Mouse (Mus musculus) limb, embryonic 11.5 days (tissue): Measurements from ENCODE around the gene Suds3. TPM values are rescaled to one million over a fixed set of nuclear protein-coding genes. Genes with fewer than 3 reads are reported as not detected.

Source experiments
- ATAC-seq: fragments of 200-750 bp; cut with Nextera tagmentation; 2 replicates; pipeline ENCODE4 v1.8.0; 2017; ENCODE audit warnings: low read depth; ENCODE audit not compliant: insufficient number of reproducible peaks, low FRiP score, low TSS enrichment
- DNase-seq: peaks from one replicate; pipeline ENCODE4 v3.0.0-alpha.2; 2015; ENCODE audit warnings: low spot score
- H3K27ac ChIP-seq: fragments of 300-500 bp; sonication (generic); replicated peaks from 2 replicates; pipeline ENCODE4 v1.5.1; 2014; ENCODE audit warnings: low read depth, mild to moderate bottlenecking, low read length
- H3K27me3 ChIP-seq: fragments of 300-500 bp; sonication (generic); 2 replicates; pipeline ENCODE4 v1.6.1; 2014; ENCODE audit warnings: mild to moderate bottlenecking, low read length, mixed read lengths; ENCODE audit not compliant: control insufficient read depth, insufficient read depth
- H3K36me3 ChIP-seq: fragments of 300-500 bp; sonication (generic); 2 replicates; pipeline ENCODE4 v1.6.1; 2014; ENCODE audit warnings: mild to moderate bottlenecking, low read length, moderate library complexity, mixed read lengths; ENCODE audit not compliant: control insufficient read depth, insufficient read depth
- H3K4me1 ChIP-seq: fragments of 300-500 bp; sonication (generic); 2 replicates; pipeline ENCODE4 v1.6.1; 2014; ENCODE audit warnings: low read length, mixed read lengths; ENCODE audit not compliant: control insufficient read depth, insufficient read depth
- H3K4me2 ChIP-seq: fragments of 300-500 bp; sonication (generic); 2 replicates; pipeline ENCODE4 v1.6.1; 2014; ENCODE audit warnings: low read depth, mild to moderate bottlenecking, moderate library complexity; ENCODE audit not compliant: severe bottlenecking
- H3K4me3 ChIP-seq: fragments of 300-500 bp; sonication (generic); 2 replicates; pipeline ENCODE4 v1.5.1; 2014; ENCODE audit warnings: low read depth, low read length
- H3K9ac ChIP-seq: fragments of 300-500 bp; sonication (generic); 2 replicates; pipeline ENCODE4 v1.6.1; 2014; ENCODE audit warnings: mild to moderate bottlenecking, low read length
- H3K9me3 ChIP-seq: fragments of 300-500 bp; sonication (generic); 2 replicates; pipeline ENCODE4 v1.6.1; 2016; ENCODE audit warnings: low read length; ENCODE audit not compliant: control insufficient read depth
- WGBS: fragments of 180-500 bp; shearing (Covaris S2); extraction: QIAGEN DNeasy Blood & Tissue Kit; methylation state at CpG from one replicate; pipeline ENCODE4 v1.1.7; 2014; 5-methylcytosine and 5-hydroxymethylcytosine counted together
- polyA plus RNA-seq: library from polyadenylated mRNA; unstranded; fragments of >200 nt; fragmentation: Nextera tagmentation; extraction: Ambion mirVana; gene quantifications from 2 replicates; pipeline ENCODE4 v1.2.1, GENCODE M21; 2014

The Suds3 gene
- polyA plus RNA-seq, 1 experiment from 2014 or later, result 54.0 TPM

GRCm38 (mm10) chr5:117120489-117121466, 4.9 kb upstream of the Suds3 start:
- peaks cover 8% of the 10 kb centered on the region; the same call in 1 of the 2 replicates for H3K4me1 ChIP-seq
- peak overlapping the region; percentile 75 for H3K4me3 ChIP-seq
- peak overlapping the region; percentile 70 for H3K4me2 ChIP-seq
- ATAC-seq (no peak; the same call in 1 of the 2 replicates), DNase-seq (peak; percentile 24)
- peak overlapping the region; percentile 60 for H3K9ac ChIP-seq
- H3K27ac ChIP-seq, result no peak overlapping the region
- no peaks in the 10 kb centered on the region for H3K9me3 ChIP-seq
- peaks cover 5% of the 10 kb centered on the region; the same call in 1 of the 2 replicates for H3K27me3 ChIP-seq
- 1% methylated on average over 40 of the region's 40 CpGs for WGBS
- H3K36me3 ChIP-seq, result no peaks in the 10 kb centered on the region

- Histone ChIP-seq H3K36me3 (no peaks in the 10 kb centered on the region), H3K4me2 (peak within 1 kb of the TSS; percentile 70), H3K27me3 (peaks cover 5% of the 10 kb centered on the region; the same call in 1 of the 2 replicates), H3K9ac (peak within 1 kb of the TSS; percentile 60), H3K4me1 (peaks cover 8% of the 10 kb centered on the region; the same call in 1 of the 2 replicates), H3K4me3 (peak within 1 kb of the TSS; percentile 75), H3K27ac (no peak within 1 kb of the TSS), H3K9me3 (no peaks in the 10 kb centered on the region)
- WGBS, result 0% methylated on average over 71 of the region's 74 CpGs
- ATAC-seq (peak; percentile 89), DNase-seq (peak; percentile 100)
Measured at GRCm38 (mm10) chr5:117119777-117120488, 4.0 kb upstream of the Suds3 start, which contains the start of gene Taok3. Taok3 (plus strand) TSS chr5:117120129.

DNA sequence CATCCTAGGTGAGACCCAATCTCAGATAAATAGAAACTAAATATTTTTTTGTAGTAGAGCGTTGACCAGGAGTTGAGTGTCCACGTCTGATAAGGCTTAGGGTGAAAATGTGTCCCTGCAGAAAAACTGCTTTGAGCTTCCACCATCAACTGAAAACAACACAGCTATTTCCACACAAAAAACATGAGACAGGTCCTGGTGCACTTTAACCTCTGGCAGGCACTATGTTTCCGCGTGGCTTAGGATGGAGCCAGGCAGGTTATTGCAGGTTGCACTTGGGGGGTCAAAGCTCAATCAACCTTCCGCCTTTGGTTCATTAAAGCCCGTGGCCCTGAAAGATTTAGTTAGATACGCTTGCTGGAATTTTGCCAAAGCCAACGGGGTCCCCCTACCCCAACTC, 2.9 kb upstream of the Suds3 start:
- ATAC-seq (no peak), DNase-seq (no peak)
- 70% methylated on average over 8 of the region's 8 CpGs for WGBS
- H3K27ac ChIP-seq, result no peak overlapping the region
- peaks cover 8% of the 10 kb centered on the region; the same call in 1 of the 2 replicates for H3K4me1 ChIP-seq
- peaks cover 5% of the 10 kb centered on the region; the same call in 1 of the 2 replicates for H3K27me3 ChIP-seq
- H3K36me3 ChIP-seq, result no peaks in the 10 kb centered on the region
- H3K9ac ChIP-seq, result no peak overlapping the region
- H3K9me3 ChIP-seq, result no peaks in the 10 kb centered on the region
- H3K4me3 ChIP-seq, result no peak overlapping the region
- H3K4me2 ChIP-seq, result no peak overlapping the region

GRCm38 (mm10) chr5:117118220-117118619, 2.3 kb upstream of the Suds3 start:
- WGBS, result 89% methylated on average over 2 of the region's 2 CpGs
- ATAC-seq (no peak), DNase-seq (no peak)

DNA sequence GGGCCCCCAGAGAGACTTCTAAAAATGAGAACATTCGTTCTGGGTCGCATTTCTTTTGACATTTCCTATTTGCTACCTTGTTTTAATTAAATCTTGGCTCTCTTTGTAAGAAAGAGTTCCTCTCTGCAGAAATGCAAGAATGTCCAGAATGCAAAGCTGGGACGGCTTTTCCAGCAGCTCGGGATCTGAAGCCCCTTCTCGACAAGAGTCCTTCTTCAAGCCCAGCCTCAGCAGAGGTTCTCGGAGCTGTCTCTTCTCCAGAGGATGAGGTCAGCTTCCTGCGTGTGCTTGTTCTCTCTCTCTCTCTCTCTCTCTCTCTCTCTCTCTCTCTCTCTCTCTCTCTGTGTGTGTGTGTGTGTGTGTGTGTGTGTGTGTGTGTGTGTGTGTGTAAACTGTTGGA, 1.8 kb upstream of the Suds3 start:
- no peaks in the 10 kb centered on the region for H3K36me3 ChIP-seq
- no peak overlapping the region for H3K27ac ChIP-seq
- WGBS, result 85% methylated on average over 7 of the region's 7 CpGs
- no peak for ATAC-seq
- peaks cover 5% of the 10 kb centered on the region; the same call in 1 of the 2 replicates for H3K27me3 ChIP-seq
- no peak for DNase-seq
- H3K4me2 ChIP-seq, result no peak overlapping the region
- H3K4me1 ChIP-seq, result peaks cover 8% of the 10 kb centered on the region; the same call in 1 of the 2 replicates
- H3K9ac ChIP-seq, result no peak overlapping the region
- no peaks in the 10 kb centered on the region for H3K9me3 ChIP-seq
- H3K4me3 ChIP-seq, result no peak overlapping the region

More at GRCm38 (mm10) chr5:117118220-117118619, 2.3 kb upstream of the Suds3 start:
- H3K4me2 ChIP-seq, result no peak overlapping the region
- H3K27me3 ChIP-seq, result peaks cover 5% of the 10 kb centered on the region; the same call in 1 of the 2 replicates
- peaks cover 8% of the 10 kb centered on the region; the same call in 1 of the 2 replicates for H3K4me1 ChIP-seq
- H3K9me3 ChIP-seq, result no peaks in the 10 kb centered on the region
- H3K36me3 ChIP-seq, result no peaks in the 10 kb centered on the region
- H3K4me3 ChIP-seq, result no peak overlapping the region
- no peak overlapping the region for H3K27ac ChIP-seq
- no peak overlapping the region for H3K9ac ChIP-seq

- H3K27ac ChIP-seq, result no peak overlapping the region
- H3K4me1 ChIP-seq, result peaks cover 8% of the 10 kb centered on the region; the same call in 1 of the 2 replicates
- peaks cover 5% of the 10 kb centered on the region; the same call in 1 of the 2 replicates for H3K27me3 ChIP-seq
- 92% methylated on average over 2 of the region's 2 CpGs for WGBS
- H3K4me2 ChIP-seq, result no peak overlapping the region
- no peak overlapping the region for H3K9ac ChIP-seq
- no peak for ATAC-seq
- no peak for DNase-seq
- no peaks in the 10 kb centered on the region for H3K36me3 ChIP-seq
- no peak overlapping the region for H3K4me3 ChIP-seq
- H3K9me3 ChIP-seq, result no peaks in the 10 kb centered on the region
Measured at GRCm38 (mm10) chr5:117117241-117117640, 1.3 kb upstream of the Suds3 start.

DNA sequence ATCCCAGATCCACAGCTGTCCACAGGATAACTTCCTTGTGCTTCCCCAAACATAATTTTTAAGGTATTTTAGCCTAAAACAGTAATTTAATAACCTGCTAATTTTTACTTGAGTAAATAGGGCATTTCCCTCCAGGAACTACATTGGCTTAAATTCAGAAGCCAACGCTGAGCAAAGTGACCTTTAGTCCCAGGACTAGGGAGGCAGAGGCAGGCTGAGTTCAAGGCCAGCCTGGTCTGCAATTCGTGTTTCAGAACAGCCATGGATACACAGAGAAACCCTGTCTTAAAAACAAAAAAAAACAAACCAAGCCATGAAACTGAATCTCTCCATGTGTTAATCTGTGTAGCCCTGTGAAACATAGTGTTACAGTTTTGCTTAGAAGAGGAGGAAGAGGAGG, 747 bp upstream of the Suds3 start:
- no peak overlapping the region for H3K9ac ChIP-seq
- H3K27ac ChIP-seq, result no peak overlapping the region
- no peaks in the 10 kb centered on the region for H3K9me3 ChIP-seq
- ATAC-seq (no peak), DNase-seq (no peak)
- peaks cover 8% of the 10 kb centered on the region; the same call in 1 of the 2 replicates for H3K4me1 ChIP-seq
- no peak overlapping the region for H3K4me2 ChIP-seq
- no peaks in the 10 kb centered on the region for H3K36me3 ChIP-seq
- peaks cover 5% of the 10 kb centered on the region; the same call in 1 of the 2 replicates for H3K27me3 ChIP-seq
- WGBS, result 76% methylated on average over 2 of the region's 2 CpGs
- no peak overlapping the region for H3K4me3 ChIP-seq
